Mouse (Mus musculus) brain, adult 2 months (tissue): ENCODE measurements at regions not wholly inside any gene's neighbourhood (a gene's known extent, or its start where the extent isn't known, plus 50 kb on each side); places are given as distances from the start of the nearest gene placed in this dataset.

ENCODE experiments used
- DNase-seq: peaks from one replicate; pipeline ENCODE4 v3.0.0; 2011; ENCODE audit warnings: low read depth, low spot score

DNA sequence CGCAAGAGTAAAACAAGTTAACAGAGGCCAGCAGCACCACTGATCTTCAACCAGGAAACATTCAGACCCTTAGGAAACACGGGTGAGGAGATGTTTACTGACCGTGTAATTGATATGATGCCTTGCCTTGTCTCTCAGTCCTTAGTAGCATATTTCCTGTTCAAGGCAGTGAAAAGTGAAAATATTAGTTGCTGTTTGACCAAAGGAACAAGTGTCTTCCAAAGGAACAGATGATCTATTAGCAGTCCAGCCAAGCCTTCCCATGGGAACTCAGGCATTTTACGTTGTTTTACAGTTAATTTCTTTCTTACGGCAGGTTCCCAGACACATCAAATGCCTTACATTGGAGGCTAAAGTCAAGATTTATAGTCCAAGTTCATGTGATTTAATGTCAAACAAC is 321.3 kb upstream of the Jag1 start:
- DNase-seq, result no peak

DNA sequence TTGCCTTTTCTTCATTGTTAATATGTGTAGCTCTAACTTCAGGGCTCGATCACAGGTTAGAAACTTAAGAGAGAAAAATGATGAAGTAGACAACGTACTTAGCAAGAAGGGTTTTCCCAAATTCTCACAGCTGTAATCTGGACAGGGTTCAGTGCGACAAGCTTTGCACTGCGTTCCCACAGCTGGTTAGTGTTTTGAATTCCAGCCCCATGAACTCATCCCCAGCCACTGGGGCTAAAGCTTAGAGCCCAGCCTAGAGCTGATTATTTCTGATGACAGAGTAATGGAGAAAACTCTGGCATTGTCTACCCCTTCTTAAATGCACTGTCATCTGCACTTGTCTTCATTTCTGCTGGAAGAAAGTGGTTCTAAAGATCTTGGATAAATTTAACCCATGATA is 319.7 kb upstream of the Jag1 start:
- no peak for DNase-seq

DNA sequence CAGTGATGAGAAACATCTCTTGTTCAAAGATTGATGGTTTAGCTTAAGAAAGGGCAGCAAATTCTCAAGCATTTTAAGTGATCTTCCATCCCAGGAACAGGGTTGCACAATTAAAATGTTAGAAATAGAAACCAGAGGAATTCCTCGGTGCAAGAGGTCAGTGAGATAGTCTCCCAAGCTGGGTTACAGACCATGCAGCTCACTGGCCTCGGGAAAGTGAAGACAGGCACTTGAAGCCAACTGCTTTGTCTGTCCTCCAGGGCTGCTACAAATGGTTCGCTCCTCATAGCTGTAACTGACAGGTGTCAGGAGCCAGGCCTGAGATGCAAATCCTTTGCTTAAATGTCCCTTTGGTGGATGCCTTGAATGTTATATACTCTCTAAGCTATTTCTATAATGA is 306.2 kb upstream of the Jag1 start:
- DNase-seq, result no peak

DNA sequence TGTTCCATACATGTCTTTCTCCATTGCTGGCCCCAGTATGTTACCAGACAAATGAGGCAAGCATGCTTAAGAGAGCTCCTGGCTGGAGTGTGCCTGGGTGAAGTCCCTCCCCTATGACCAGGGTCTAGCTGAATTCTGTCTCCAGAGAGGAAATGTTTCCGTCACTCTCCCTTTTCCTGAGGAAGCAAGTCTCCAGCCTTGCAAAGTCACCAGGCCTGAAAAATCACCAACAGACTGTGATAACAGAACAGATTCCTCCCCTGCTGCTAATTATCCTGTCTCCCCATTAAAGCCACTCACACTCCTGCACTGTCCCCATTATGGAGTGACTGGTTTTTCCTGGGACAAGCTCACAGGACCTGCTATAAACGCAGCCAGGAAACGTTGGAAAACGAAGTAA is 303.2 kb upstream of the Jag1 start:
- no peak for DNase-seq

DNA sequence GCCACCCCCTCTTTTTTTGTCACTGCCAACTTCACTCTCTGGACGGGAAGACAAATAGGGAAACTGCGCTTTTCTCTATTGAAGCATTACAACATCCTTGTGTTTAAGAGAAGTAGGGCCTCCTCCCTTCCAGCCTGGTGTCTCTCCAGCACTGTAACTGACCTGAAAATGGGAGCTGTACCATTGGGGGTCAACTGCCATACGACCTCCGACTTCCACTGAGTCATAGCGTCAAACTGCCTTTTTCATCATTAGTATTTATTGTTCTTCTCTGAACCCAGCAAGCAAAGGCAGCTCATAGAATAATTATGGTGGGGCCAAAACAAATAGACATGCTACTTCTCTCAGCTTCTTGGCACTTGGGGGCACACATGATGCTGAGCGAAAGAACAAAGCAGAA is 301.2 kb upstream of the Jag1 start:
- no peak for DNase-seq

DNA sequence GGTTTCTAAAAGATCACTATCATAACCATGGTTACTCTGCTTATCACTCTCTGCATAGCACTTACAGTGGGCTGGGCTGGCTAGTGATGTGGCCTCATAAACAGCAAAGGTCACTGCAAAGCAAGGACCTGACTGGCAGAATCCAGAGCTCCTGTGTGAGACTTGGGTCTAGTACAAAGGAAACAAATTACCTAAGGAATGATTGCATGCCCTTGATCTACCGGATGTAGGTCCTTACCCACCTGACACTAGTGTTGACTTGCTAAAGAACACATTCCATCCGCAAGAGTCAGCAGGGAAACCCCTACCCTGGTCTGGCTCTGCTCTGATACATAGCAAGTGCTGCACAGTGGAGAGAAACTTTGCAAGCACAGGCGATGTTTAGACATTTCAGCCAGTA is 297.0 kb upstream of the Jag1 start:
- DNase-seq, result no peak

DNA sequence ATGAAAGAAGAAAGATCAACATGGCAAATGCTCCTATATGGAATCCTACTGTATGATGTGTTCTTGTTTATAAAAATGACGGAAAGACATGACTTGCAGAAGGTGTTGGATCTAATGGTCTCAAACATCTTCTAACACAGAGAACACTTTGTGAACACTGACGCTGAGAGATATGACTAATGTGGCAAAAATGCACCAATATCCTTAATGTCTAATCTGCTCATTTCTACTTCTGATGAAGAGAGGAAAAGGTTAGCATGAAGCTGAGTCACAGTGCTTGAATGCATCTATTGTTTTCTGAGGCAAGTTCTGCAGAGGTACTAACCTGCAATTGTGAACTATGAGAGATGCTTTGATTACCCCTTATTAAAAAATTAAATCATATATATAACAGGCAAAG is 293.2 kb upstream of the Jag1 start:
- DNase-seq, result peak; percentile 9

DNA sequence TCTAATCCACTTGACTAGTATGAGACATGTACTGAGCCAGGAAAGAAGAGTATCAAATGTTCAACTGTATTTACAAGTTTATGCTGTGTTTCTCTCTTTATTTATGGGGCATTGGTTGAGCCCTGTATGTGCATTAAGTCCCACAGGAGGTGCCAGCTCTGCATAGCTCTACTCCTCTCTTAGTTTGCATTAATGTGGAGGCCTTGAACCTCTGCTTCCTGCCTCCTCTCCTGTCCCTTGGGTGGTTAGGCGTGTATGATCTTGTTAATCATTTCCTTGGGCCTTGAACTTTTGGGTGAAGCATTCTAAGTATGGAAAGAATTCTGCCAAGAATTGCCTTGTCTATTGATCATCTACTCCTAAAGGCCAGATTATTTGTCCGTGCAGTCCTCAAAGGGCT is 291.9 kb upstream of the Jag1 start:
- no peak for DNase-seq

DNA sequence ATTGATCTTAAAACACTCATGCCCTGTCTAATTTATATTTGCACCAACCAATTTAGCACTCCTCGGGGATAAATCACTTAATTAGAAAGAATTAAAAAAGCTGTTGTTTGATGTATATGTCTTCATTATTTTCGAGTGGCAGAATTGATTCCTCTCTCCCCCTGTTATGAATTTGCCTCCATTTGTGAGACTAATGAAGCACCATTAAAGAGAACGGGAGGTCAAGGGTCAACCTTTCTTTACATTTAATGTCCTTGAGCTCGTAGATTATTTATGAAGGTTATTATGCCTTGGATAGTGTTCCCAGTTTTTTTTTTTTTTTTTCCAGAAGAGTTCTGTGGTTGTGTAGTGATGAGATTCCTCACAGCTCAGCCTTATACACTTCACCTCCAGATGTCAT is 277.0 kb upstream of the Jag1 start:
- no peak for DNase-seq

DNA sequence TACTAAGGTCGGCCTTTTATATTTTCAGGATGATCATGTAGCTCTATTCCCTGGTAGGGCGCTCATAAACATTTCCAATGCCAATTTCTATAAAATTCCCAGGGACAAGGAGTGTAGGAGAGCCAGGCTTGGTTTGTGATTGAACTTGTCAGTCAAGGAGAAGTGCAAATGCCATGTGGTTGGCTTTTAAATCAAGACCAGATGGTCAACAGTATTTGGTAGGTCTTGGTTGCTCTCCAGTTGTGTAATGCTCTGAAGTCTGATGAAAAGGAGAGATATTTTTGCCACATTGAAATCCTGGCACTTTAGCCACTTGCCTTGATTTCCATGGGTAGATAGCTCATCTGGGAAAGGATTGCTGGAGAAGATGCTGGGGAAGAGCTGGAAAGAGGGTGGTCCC is 263.4 kb upstream of the Jag1 start:
- no peak for DNase-seq

DNA sequence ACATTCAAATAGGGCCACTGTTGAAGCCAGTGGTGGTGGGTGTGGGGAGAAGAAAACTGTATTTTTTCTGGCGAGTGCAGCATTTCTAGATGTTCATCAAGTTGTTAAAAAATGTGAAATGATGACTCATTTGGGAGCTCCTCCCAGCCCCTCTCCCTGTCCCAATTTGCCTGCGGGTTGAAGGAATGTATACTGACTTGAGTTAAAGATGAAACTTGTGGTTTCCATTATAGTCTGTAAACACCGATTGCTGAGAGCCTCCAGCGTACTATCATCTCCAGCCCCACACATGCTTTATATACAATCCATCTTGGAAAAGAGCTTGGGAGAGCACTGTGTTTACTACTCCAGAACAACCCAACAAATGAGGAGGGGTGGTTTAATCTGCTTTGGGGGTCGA is 258.9 kb upstream of the Jag1 start:
- no peak for DNase-seq

DNA sequence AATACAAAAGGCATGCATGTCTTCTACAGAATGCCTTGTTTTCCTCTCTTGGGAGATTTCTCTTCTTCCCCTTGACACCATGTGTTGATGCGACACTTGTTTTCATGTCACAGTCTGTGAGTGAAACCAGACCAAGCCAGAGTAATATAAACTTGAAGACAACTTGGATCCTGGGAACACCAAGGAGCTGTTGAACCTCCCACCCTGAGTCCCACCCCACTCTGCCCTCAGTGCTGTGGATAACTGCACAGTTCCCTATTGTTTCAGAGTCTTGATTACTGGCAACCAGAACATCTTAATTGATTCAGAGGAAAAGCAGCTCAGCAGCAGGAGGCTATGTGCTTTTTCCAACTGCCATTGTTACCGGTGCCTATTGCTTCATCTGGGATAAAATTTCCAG is 254.6 kb upstream of the Jag1 start:
- DNase-seq, result no peak

DNA sequence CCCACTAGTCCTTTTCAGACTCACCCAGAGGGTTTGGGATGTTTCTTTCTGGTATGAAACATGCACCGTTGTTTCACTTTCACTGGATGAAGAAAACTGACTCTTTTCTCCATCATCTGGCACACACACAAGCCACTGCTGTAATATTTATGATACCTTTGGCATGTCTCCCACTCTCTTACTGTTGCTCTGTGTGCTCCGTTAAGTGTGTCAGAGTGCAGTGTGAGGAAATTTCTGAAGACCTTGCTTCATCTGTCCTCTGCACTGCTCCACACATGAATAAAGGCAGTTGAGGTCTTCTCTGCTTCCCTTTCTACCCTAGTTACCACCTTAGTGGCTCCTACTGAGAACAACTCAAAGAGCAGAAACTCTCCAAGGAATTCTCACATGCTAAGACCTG is 246.6 kb upstream of the Jag1 start:
- no peak for DNase-seq

DNA sequence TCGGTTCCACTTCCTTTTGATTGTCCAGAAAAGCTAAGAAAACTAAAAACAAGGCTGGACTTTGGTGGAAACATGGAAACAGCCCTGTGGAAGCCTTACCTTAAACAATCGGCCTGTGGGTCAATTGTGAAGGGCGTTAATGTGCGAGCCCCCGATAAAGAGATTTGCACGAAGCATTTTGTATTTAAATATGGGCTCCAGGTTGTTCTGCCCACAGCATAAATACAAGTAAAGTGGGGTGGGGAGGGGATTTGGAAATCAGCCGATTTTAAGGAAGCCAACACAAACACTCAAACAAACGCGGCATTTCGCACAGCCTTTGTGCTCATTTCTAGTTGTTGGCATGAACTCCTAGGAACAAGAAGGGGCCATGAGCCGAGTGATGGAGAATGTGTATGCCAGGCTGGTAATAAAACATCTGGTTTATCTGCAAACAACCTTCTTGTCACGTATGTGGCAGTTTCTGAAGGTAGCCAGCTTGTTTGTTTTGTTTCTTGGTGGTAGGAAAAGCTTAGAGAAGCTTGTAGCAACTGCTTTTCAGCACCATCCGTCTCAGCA is 240.8 kb upstream of the Jag1 start:
- no peak for DNase-seq

DNA sequence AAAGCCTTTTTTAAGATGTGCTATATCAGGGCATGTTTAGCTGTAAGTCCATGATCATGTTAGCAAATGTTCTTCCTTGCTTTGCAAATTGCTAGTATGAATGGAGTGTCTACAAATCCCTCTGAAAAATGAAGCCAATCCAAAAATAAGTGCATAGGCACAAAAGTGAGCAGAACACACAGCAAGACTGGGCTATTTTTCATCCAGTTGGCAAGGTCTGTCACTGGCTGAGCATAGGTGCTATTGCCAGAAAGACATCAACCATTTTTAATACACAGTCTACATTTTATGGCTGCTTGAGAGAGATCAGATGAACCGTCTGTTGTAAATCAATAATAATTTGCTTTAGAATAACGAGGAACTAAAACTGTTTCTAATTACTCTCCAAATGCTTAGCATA is 227.3 kb upstream of the Jag1 start:
- no peak for DNase-seq

DNA sequence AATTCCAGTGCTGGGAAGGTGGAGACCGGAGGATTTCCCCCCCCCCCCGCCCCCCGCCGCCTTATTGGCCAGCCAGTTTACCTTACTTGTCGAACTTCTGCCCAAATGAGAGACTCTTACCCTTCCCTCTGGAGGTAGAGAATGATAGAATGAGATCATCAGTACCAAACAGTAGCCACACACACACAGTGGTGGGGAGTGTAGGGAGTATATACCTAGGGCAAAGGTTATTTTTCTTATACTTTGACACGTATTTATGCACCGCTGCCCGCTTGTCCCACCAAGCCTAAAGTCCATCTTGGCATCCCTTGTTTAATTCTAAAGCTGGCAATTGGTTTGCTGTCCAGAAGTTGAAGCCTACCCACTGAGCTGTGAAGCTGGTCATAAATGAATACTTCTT is 213.6 kb upstream of the Jag1 start:
- DNase-seq, result no peak

DNA sequence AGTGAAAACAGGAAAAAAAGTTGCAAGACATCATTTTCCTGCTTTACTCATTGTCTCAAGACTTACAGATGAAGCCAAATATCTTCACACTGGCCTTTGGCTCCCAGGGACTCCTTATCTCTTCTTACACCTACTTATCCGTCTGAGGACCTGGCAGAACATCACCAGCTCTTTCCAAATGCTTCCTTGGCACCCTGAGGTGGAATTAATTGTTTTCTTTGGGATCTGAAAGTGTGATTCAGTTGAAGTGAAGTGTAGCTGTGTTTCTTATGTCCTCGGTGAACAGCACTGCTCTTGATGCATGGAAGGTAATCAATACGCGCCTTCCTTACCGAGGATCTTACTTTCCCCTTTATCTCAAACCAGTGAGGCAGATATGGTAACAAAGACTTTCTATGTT is 207.0 kb upstream of the Jag1 start:
- no peak for DNase-seq

DNA sequence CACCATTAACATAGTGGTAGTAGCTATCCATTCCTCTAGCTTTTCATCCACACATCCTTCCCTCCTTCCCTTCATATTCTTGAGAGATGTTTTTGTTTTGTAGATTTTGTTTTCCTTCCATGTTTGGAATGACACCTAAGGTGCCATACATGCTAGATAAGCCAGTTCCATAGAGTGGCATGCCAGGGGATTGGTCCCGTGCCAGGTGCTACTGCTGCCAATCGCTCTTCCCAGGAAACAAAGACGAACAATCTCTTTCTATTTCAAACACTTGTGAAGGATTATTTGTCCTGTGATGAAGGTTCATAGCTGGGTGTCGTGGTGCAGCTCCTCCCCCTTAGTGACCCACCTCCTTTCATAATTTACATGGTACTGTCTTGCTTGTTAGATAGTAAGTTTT is 194.1 kb upstream of the Jag1 start:
- no peak for DNase-seq

DNA sequence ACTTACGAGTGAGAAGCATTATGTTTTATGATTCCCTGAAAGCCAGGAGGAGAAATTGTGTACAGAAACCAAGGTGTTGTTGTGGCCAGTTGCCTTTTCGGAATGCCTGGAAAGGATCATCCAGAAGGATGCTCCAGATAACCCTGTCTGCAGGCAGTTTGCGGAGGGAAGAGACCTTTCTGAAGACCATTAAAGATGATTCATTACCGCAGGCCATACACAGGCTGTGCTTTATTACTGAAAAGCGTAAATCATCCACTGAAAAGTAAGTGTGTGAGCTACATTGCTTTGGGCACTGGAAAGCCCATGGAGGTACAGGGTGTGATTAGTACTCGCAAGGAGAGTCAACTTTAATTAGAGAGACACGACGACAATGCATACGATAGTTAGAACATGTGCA is 191.7 kb upstream of the Jag1 start:
- DNase-seq, result no peak

DNA sequence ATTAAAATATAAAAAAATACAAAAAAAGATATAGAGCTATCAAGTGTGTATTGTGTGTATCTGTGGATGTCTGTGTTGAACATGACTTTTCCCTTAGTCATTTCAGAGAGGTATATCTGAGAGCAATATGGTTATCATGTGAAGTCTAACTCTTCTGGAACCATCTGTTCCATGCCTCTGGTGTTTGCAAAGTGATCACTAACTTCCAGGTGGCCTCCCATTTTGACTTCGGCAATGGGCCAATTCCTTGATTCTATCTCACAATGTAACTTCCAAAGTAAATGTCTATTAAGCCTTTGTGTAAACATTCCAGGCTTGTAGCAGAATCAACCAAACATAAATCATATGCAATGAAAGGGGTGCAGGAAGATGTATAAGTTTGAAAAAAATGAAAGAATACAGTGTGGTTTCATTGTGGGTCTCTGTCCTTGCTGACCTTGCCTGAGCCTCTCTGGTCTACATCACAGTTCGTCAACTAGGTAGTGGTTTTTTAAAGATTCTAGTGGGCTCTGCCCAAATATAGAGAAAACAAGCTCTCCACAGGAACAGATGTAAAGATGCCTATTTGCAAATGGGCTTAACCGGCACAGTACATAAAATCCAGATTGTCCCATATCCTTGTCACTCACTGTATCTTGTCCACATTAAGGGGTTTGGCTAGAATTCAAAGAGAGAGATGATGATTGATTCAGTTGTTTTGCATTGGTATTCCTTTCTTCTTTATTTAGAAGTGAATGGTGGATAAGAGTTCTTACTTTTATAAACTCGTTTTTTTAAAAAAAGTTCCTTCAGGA is 185.2 kb upstream of the Jag1 start:
- no peak for DNase-seq

DNA sequence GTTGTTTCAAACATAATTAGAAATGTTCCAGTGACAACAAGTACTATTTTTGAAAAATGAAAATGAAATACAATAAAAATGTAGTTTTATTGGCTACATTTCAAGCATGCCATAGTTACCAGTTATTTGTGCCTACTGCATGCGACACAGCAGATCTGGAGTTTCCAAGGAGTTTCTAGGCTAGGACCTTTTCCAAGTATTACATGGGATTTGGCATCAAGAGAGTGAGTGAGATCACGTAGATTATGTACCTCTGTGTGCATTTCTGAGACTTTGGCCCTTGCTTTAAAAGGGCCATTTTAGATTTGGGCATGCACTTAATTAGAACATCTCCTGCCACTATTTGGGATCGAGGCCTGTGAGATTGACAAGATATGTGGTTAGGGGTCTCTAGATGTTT is 172.8 kb upstream of the Jag1 start:
- DNase-seq, result peak; percentile 7

DNA sequence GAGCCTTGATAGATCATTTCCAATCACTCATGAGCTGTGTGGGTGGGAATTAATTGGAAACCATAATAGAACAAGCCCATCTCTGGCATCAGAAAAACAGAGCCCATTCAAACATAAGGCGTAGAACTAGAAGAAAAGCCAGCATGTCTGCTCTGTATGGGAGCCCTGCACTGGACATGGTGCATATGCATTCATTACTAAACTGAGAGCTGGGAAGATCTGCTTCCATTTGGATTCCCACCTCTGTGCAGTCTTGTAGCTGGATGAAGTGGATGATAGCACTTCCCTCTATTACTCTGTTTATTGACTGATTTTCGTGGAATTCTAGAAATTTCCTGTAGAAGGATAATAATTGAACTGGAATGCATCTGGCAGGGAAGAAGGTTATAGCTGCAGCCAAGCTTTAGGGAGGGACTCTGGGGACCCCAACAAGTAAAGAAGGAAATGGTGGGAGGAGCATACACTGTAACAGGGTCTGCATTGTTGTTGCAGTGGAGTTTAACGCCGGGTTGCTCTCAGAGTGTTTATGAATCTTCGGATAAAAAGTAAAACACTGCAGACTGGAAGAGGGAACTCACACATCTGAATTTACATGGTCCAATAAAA is 155.2 kb upstream of the Jag1 start:
- DNase-seq, result no peak

DNA sequence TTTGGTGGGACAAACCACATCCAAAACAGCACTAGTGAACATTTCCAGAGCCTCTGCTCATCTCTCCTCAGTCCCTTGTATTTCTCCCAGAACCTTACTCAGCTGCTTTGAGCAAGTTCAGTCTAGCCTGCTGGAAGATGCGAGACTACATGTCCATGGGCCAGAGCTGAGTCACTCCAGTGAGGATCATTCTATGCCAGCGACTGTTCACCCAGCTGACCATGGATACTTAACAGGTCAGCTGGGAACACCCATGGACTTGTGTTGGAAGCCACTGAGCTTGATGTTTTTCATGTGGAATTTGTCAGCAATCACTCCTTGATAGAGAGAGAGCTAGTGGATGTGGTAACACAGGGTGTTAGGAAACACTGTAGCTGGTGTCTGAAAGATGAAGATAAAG is 146.5 kb upstream of the Jag1 start:
- no peak for DNase-seq
